Mouse (Mus musculus) hematopoietic stem cell, adult 5-6 weeks (primary cell): ENCODE data around the gene Wipi2. TPM values are rescaled to one million over a fixed set of nuclear protein-coding genes. Genes with fewer than 3 reads are reported as not detected.

Experiments
- ATAC-seq, 2 experiments: fragments of 125-278 bp in 1 of 2; replicated peaks in 1 of 2; 2 replicates each; pipeline ENCODE4 v1.8.0; 2016 to 2017; ENCODE audit warnings: inconsistent platforms in 2 of 2, mild to moderate bottlenecking in 2 of 2, moderate number of reproducible peaks in 2 of 2, low read depth in 1 of 2, moderate TSS enrichment in 1 of 2; ENCODE audit not compliant: low FRiP score in 2 of 2, poor library complexity in 2 of 2, severe bottlenecking in 2 of 2, insufficient read depth in 1 of 2, low TSS enrichment in 1 of 2
- total RNA-seq: library from RNA; stranded (forward); fragments of 172-1452, 232-1000 nt; gene quantifications from 2 replicates; pipeline ENCODE4 v1.2.3, GENCODE M21; 2017

Gene Wipi2
- total RNA-seq, 1 experiment from 2014 or later: 44.5 TPM

DNA sequence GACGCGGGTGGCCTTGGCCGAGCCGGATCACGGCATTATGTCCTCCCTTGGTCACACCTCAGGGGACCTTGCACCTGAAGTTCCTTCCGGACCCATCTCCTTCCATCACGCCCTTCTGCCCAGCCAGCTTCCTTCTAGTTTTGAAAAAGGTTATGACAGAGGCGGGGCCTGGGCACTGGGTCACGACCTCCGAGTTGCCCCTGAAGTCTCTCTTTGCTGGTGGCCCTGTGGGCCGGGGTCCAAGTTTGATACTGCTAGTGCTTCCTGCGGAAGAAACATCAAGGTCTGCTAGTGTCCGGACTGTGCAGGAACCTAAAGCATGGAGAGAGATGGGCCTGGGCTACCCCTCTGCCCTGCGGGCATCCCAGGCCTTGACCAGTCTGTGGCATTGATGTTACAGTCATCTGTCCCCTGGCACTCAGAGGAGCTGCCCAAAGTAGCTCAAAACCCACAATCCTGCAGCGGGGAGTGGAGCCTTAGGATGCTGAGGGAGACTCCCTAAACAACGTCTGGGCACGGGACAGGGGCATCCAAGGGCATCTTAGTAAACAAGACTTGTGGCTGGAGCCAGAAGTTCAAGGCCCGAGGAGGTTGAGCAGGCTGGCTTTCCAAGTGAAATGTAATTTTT lies 75.1 kb downstream of the Wipi2 start:
- 0 out of 4 replicates have a peak, but pooled peaks of 1 of the 2 experiments have one; percentile 8 for ATAC-seq

GRCm38 (mm10) chr5:142703569-142703968 lies 76.1 kb downstream of the Wipi2 start:
- no peak for ATAC-seq

DNA sequence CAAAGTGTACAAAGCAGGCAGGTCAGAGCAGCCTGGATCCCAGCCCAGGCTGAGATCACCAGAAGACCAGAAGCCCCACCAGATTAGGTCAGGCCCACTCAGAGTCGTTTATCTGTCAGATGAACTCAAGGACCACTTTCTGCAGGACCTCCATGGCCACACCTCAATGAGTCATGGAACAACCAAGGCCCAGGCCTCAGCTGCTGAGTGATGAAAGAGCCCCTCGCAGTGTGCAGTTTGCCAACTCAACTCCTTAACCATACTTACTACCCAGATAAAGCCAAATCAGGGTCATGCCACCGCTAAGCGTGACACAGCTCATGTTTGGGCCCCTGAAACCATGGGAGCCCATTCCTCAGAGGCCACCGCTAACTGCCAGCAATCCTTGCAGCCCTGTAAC lies 80.2 kb downstream of the Wipi2 start:
- ATAC-seq: no peak

DNA sequence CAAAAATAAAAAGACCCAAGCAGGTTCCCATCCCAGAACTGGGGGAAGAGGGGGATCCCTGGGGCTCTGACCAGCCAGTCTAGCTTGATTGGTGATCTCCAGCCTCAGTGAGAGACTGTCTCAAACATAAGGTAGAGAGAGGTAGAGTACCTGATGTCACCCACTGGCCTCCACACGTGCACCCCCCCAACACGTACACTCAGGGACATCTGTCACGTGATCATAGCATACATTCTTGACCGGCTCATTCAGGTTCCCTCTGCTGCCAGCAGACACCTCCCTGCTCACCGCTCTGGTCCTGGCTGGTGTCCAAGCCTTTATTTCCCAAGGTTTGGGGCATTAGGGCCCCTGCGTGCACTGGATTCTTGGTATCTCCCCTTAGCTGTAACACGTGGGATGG lies 81.9 kb downstream of the Wipi2 start:
- no peak for ATAC-seq

GRCm38 (mm10) chr5:142712373-142712772 lies 84.9 kb downstream of the Wipi2 start:
- no peak for ATAC-seq

- ATAC-seq: no peak
Observed at GRCm38 (mm10) chr5:142713966-142714365, 86.5 kb downstream of the Wipi2 start.

GRCm38 (mm10) chr5:142715059-142715458 lies 87.6 kb downstream of the Wipi2 start:
- ATAC-seq: no peak

- ATAC-seq: no peak
Observed at GRCm38 (mm10) chr5:142716056-142716455, 88.6 kb downstream of the Wipi2 start.

- peak; percentile 61 to 73; a peak in 3 of 4 replicates for ATAC-seq
Observed at GRCm38 (mm10) chr5:142718037-142718436, 90.5 kb downstream of the Wipi2 start.

DNA sequence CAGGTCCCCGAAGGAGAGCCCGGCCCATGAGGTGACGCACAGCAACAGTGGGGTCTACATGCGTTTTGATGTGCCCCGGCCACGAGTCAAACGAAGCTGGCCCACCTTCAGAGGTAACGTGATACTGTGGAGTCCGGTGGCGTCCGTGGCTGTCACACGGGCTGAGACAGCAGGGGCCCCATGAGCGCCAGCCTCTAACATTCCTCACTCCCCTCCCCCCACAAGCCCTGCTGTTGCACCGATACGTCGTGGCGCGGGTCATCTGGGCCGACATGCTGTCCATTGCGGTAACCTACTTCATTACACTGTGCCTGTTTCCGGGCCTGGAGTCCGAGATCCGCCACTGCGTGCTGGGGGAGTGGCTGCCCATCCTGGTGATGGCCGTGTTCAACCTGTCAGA lies 91.0 kb downstream of the Wipi2 start:
- ATAC-seq: 0 out of 4 replicates have a peak, but pooled peaks of 1 of the 2 experiments have one; percentile 6

GRCm38 (mm10) chr5:142719897-142720296 lies 92.4 kb downstream of the Wipi2 start:
- no peak for ATAC-seq

Other genes with a start within 250 kb of the Wipi2 start
- 8.8 and 10.9 TPM in 2 replicates for gene Foxk1, start 226.2 kb upstream of the Wipi2 start, total RNA-seq
- gene Ap5z1, start 163.8 kb upstream of the Wipi2 start, total RNA-seq: 2.9 and 13.1 TPM in 2 replicates
- not detected in 2 replicates for gene Papolb, start 97.6 kb upstream of the Wipi2 start, total RNA-seq
- gene Radil, start 76.6 kb upstream of the Wipi2 start, total RNA-seq: not detected in 2 replicates
- gene Mmd2, start 18.9 kb upstream of the Wipi2 start, total RNA-seq: not detected in 2 replicates
- 0.06 TPM in 1 of 2 replicates, not detected in the other for gene Slc29a4, start 64.8 kb downstream of the Wipi2 start, total RNA-seq
- 12.9 and 21.4 TPM in 2 replicates for gene Tnrc18, start 190.0 kb downstream of the Wipi2 start, total RNA-seq